Mouse (Mus musculus): ENCODE measurements at regions not wholly inside any gene's neighbourhood (a gene's known extent, or its start where the extent isn't known, plus 50 kb on each side); places are given as distances from the start of the nearest gene placed in this dataset.
A peak's percentile ranks its signal among the peaks of the same experiment; 100 is the strongest.

- peak; percentile 37 to 51 for DNase-seq (ENCODE audit: low spot score in 2 of 2)
Observed at GRCm38 (mm10) chr1:98268853-98269252, 152.1 kb upstream of the Slco6d1 start.

- no peak for DNase-seq (ENCODE audit: low spot score in 2 of 2)
Observed at GRCm38 (mm10) chr1:98270212-98270611, 150.7 kb upstream of the Slco6d1 start.

GRCm38 (mm10) chr1:98273966-98274616 is 146.8 kb upstream of the Slco6d1 start:
- DNase-seq (ENCODE audit: low spot score in 2 of 2) = no peak

GRCm38 (mm10) chr1:98275524-98275923 is 145.4 kb upstream of the Slco6d1 start:
- peak in 1 of 2 experiments; percentile 31 for DNase-seq (ENCODE audit: low spot score in 2 of 2)

- DNase-seq (ENCODE audit: low spot score in 2 of 2) = no peak
Observed at GRCm38 (mm10) chr1:98279446-98280048, 141.4 kb upstream of the Slco6d1 start.

- DNase-seq (ENCODE audit: low spot score in 2 of 2) = no peak
Observed at GRCm38 (mm10) chr1:98280263-98281052, 140.5 kb upstream of the Slco6d1 start.

- DNase-seq (ENCODE audit: low spot score in 2 of 2) = no peak
Observed at GRCm38 (mm10) chr1:98281053-98281770, 139.7 kb upstream of the Slco6d1 start.

GRCm38 (mm10) chr1:98281771-98282149 is 139.2 kb upstream of the Slco6d1 start:
- no peak for DNase-seq (ENCODE audit: low spot score in 2 of 2)

- peak in 1 of 2 experiments; percentile 7 for DNase-seq (ENCODE audit: low spot score in 2 of 2)
Observed at GRCm38 (mm10) chr1:98303166-98303565, 117.8 kb upstream of the Slco6d1 start.

GRCm38 (mm10) chr1:98306363-98306762 is 114.6 kb upstream of the Slco6d1 start:
- DNase-seq (ENCODE audit: low spot score in 2 of 2) = no peak

- no peak for DNase-seq (ENCODE audit: low spot score in 2 of 2)
Observed at GRCm38 (mm10) chr1:98307519-98307918, 113.4 kb upstream of the Slco6d1 start.

GRCm38 (mm10) chr1:98309894-98310293 is 111.0 kb upstream of the Slco6d1 start:
- DNase-seq (ENCODE audit: low spot score in 2 of 2) = no peak

GRCm38 (mm10) chr1:98350095-98350549 is 70.8 kb upstream of the Slco6d1 start:
- DNase-seq (ENCODE audit: low spot score in 2 of 2) = peak in 1 of 2 experiments; percentile 53

- DNase-seq (ENCODE audit: low spot score in 2 of 2) = no peak
Observed at GRCm38 (mm10) chr1:98350725-98351124, 70.2 kb upstream of the Slco6d1 start.

GRCm38 (mm10) chr1:98351530-98351929 is 69.4 kb upstream of the Slco6d1 start:
- no peak for DNase-seq (ENCODE audit: low spot score in 2 of 2)
